ENCODE assay signal across 32 mouse cellular contexts in genomic region chr19:16715249-16715648, GRCm38 (mm10).
"Had no signal": no experiment of that assay in that cellular context is flagged by ENCODE, and none has a peak within 500 bp of the region (broad histone marks: within the 10 kb centered on the region; RNA-seq: fewer than 3 reads in every experiment).

No protein-coding gene starts in this region.

- H3K4me3 ChIP-seq: limb, embryonic 10.5 days; limb, embryonic 12.5 days; limb, embryonic 13.5 days; limb, embryonic 15.5 days; liver, embryonic 12.5 days; liver, embryonic 13.5 days; liver, embryonic 15.5 days; lung, embryonic 15.5 days; megakaryocyte, embryonic 14.5 days; midbrain, embryonic 10.5 days; midbrain, embryonic 12.5 days; midbrain, embryonic 13.5 days; midbrain, embryonic 15.5 days; myocyte; neural tube, embryonic 12.5 days had no signal

- H3K4me2 ChIP-seq: limb, embryonic 12.5 days; limb, embryonic 13.5 days; limb, embryonic 15.5 days; liver, embryonic 11.5 days; liver, embryonic 12.5 days; liver, embryonic 13.5 days; liver, embryonic 15.5 days; lung, embryonic 14.5 days; lung, embryonic 15.5 days; midbrain, embryonic 11.5 days; midbrain, embryonic 12.5 days; midbrain, embryonic 13.5 days; midbrain, embryonic 15.5 days; neural tube, embryonic 12.5 days had no signal

- H3K27me3 ChIP-seq: limb, embryonic 12.5 days; limb, embryonic 13.5 days; limb, embryonic 15.5 days; liver, embryonic 12.5 days; liver, embryonic 13.5 days; liver, embryonic 15.5 days; lung, embryonic 15.5 days; megakaryocyte, embryonic 14.5 days; midbrain, embryonic 12.5 days; midbrain, embryonic 13.5 days; midbrain, embryonic 15.5 days; neural tube, embryonic 12.5 days had no signal

- H3K9ac ChIP-seq: limb, embryonic 12.5 days; limb, embryonic 13.5 days; limb, embryonic 15.5 days; liver, embryonic 12.5 days; liver, embryonic 13.5 days; liver, embryonic 14.5 days; liver, embryonic 15.5 days; liver, postnatal 0 days; lung, embryonic 14.5 days; lung, embryonic 15.5 days; midbrain, embryonic 12.5 days; midbrain, embryonic 13.5 days; midbrain, embryonic 15.5 days; neural tube, embryonic 12.5 days had no signal

- H3K27ac ChIP-seq: limb, embryonic 10.5 days; limb, embryonic 12.5 days; limb, embryonic 13.5 days; limb, embryonic 15.5 days; liver, embryonic 12.5 days; liver, embryonic 13.5 days; liver, embryonic 14.5 days; liver, embryonic 15.5 days; lung, embryonic 15.5 days; macrophage; midbrain, embryonic 10.5 days; midbrain, embryonic 12.5 days; midbrain, embryonic 13.5 days; midbrain, embryonic 15.5 days; neural tube, embryonic 12.5 days had no signal

- H3K36me3 ChIP-seq: limb, embryonic 10.5 days; limb, embryonic 12.5 days; limb, embryonic 15.5 days; lung, embryonic 15.5 days; midbrain, embryonic 12.5 days; neural tube, embryonic 12.5 days had no signal

- H3K4me1 ChIP-seq: limb, embryonic 10.5 days; limb, embryonic 12.5 days; limb, embryonic 13.5 days; limb, embryonic 15.5 days; liver, embryonic 12.5 days; liver, embryonic 13.5 days; liver, embryonic 15.5 days; lung, embryonic 15.5 days; megakaryocyte, embryonic 14.5 days; midbrain, embryonic 10.5 days; midbrain, embryonic 12.5 days; midbrain, embryonic 13.5 days; midbrain, embryonic 15.5 days; neural tube, embryonic 12.5 days had no signal

- H3K9me3 ChIP-seq: limb, embryonic 10.5 days; limb, embryonic 12.5 days; limb, embryonic 13.5 days; limb, embryonic 15.5 days; liver, embryonic 12.5 days; liver, embryonic 13.5 days; liver, embryonic 15.5 days; lung, embryonic 15.5 days; midbrain, embryonic 12.5 days; midbrain, embryonic 13.5 days; midbrain, embryonic 15.5 days; neural tube, embryonic 12.5 days had no signal

- ATAC-seq: liver, embryonic 12.5 days; liver, postnatal 0 days; lung, postnatal 0 days; midbrain, embryonic 13.5 days; midbrain, embryonic 15.5 days; midbrain, embryonic 16.5 days had no signal

- DNase-seq: left cerebral cortex, postnatal 4 days; liver; liver, embryonic 13.5 days; liver, postnatal 0 days; lung, adult 18-20 months; lung, adult 2 months; lung, embryonic 14.5 days; lung, postnatal 10 days; lung, postnatal 14 days; lung, postnatal 36 days; lung, postnatal 4 days; midbrain, embryonic 14.5 days had no signal
